Mouse (Mus musculus): ENCODE results near the gene Gm8122.
"Not testable (repeated sequence)": the region's sequence is repeated elsewhere in the genome, so short reads cannot be mapped to it uniquely, and the experiment has no call there.

- not testable (repeated sequence) for TF ChIP-seq POLR2A (IDR thresholded peaks at IDR 0.05; ENCODE audit: insufficient read depth, low read depth, low read length); CTCF (IDR thresholded peaks at IDR 0.05)
These were observed 38.1 kb upstream of the Gm8122 start for GRCm38 (mm10) chr14:43273161-43273560.

All from heart, adult 2 months (tissue).